Mouse (Mus musculus) NIH3T3 (cell line): ENCODE data around the gene Ndufb4.
"Not testable (repeated sequence)": the region's sequence is repeated elsewhere in the genome, so short reads cannot be mapped to it uniquely, and the experiment has no call there.

ENCODE experiments used
- DNase-seq: peaks from one replicate; pipeline ENCODE4 v3.0.0-alpha.2; 2012; ENCODE audit warnings: low read depth

The Ndufb4 gene

GRCm38 (mm10) chr16:37677586-37677985 is 23.3 kb upstream of the Ndufb4 start:
- no peak for DNase-seq

DNA sequence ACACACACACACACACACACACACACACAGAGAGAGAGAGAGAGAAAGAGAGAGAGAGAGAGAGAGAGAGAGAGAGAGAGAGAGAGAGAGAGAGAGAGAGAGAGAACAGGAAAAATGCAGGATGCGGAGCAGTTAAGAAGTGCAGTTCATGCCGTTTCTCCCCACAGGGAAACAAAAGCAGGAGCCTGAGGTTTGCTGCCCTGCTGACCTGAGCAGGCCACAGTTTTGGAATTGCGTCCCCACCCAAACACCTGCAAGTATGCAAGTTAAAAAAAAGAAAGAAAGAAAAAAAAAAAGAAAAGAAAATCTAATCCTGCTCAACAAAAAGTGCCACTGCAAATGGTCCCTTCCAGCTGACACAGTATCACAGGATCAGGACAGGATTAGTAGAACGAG is 22.4 kb upstream of the Ndufb4 start:
- DNase-seq, result no peak

DNA sequence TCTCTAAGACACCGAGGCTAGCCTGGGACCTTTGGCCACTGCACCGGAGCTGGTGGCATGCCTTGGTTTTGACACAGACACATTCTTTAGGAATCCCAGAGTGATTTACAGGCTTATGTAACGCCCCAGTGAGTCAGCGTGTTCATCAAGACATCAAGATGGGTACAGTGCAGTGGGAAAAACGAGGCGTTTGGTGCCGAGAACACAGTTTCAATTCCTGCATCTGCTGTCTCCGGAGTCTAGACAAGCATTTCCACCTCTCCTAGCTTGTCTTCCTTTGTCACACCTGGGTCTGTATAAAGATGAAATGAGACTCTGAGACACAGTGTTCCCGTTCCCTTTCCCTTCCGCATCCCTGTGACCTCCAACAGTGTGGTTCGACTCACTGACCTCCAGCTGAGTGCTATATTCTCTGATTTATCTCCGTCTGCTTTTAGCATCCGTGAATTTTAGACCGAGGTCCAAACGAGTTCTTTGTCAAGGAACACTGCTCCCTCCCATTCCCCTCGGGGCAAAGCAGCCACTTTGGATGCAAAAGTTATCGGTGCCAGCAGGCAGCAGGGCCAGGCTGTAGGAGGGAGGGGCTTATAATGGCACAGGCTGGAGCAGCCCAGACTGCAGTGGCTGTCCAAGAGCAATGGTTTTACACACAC is 21.9 kb upstream of the Ndufb4 start:
- peak; percentile 70 for DNase-seq

DNA sequence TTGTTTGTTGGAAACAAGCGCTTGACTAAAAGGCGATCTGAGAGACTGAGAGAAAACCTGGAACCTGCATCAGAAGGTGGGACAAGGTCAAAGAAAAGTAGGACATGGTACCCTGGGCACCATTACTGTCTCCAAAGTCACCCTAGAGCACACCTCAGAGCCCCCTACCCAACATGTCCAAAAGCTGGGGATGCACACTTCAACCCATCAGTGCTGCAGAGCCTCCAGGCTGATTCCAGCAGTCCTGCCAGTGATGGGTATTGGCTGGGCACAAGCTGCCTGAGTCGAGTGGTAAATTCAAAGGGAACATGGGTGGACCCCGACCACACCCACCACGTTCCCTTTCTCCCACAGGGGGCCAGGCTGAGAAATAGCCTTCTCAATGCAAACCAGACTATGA is 21.1 kb upstream of the Ndufb4 start:
- no peak for DNase-seq

GRCm38 (mm10) chr16:37670666-37671283 is 16.5 kb upstream of the Ndufb4 start:
- DNase-seq, result no peak

- no peak for DNase-seq
Observed at GRCm38 (mm10) chr16:37665394-37665935, 11.2 kb upstream of the Ndufb4 start.

DNA sequence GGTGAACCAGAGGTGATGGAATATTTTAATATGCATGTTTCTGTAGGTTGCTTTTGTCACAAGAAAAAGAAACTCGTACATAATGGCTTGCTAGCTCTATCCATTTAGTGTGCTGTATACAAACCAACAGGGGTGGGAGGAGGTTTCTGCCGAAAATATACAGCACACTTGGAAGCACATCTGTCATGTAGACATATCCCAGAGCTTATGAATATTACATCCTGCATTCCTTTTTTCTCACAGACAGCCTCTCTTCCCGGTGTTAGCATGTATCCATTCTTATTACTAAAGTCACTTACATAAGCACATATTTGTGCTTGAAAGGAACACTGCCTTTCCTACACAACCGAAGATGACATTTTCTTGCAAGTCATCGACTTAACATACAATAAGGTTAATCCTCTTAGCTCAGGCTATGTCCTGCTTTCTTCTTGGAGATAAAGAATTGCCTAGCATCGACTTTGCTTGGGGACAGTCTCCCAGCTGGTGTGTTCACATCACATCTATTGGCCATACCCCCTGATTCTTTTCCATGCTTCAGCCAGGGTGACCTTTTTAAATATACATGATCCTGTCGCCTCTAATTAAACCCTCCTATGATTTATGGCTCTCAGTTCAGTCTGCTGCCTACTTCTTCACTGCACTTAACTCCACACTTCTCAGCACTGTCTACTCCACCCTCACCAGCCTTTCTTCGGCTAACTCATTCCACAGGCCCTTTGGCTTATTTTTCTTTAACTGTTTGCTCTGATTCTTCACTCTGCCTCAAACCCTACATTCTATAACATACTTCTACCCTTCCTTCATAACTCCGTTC is 9.6 kb upstream of the Ndufb4 start:
- no peak for DNase-seq

GRCm38 (mm10) chr16:37656796-37657195 is 2.5 kb upstream of the Ndufb4 start:
- DNase-seq, result no peak

GRCm38 (mm10) chr16:37655756-37656347 is 1.6 kb upstream of the Ndufb4 start:
- no peak for DNase-seq

DNA sequence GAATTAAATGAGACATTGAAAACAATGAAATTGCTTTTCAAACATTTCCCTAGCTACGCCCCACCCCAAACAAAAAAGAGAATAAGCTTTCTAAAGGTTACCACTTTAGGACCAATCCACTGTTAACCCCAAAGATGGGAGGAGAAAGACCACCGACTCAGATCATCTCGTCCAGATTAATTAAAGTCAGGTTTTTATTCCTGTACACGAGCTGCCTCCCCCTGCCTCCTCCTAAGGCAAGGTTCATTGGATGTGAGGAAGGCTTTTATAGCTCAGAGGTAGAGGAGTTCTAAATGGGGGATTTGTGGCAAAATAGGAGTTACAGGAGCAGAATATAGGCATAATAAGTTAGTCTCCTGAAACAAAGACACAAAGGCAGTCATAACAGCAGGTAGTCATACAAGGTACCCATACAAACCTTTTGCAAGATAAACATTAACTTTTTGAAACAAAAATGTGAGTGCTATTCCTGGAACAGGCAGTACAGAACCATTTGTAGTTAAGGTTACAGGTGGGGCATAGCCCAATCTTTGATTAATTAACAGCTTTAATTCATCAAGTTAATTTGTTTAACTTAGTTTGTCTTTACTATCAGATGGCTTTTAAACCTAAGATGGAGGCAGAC is 690 bp upstream of the Ndufb4 start:
- no peak for DNase-seq

DNA sequence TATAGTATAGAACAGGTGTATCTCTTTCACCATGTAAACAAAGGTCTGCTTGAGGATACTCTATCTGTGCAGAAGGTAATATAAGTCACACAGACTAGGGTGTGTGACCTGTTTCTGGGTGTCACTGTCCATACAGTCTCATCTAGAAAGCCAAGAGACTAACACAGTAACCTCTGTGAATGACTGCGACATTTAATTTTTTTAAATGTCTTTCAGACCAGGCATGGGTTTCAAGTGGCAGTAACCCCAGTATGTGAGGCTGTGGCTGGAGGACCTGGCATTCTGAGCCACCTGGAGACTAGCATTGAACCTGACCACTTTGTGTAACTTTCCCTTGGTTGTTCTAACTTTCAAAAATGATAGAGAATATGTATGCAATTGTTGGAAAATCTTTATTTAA is 1.2 kb downstream of the Ndufb4 start:
- no peak for DNase-seq

DNA sequence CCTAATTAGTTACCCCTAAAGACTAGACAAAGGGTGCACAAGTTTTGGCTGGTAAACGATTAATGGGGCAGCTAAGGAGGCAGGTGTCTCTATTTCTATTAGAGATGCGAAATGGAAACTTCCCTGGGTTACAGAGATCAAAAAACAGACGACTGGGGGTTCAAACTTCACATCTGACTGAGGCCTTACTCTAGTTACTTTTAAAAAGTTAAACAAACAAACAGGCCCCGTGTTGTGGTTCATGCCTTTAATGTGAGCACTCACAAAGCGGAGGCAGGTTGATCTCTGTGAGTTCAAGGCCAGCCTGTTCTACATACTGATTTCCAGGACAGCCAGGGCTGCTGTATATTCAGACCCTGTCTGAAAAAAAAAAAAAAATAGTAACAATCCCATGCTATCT is 1.6 kb downstream of the Ndufb4 start:
- no peak for DNase-seq

DNA sequence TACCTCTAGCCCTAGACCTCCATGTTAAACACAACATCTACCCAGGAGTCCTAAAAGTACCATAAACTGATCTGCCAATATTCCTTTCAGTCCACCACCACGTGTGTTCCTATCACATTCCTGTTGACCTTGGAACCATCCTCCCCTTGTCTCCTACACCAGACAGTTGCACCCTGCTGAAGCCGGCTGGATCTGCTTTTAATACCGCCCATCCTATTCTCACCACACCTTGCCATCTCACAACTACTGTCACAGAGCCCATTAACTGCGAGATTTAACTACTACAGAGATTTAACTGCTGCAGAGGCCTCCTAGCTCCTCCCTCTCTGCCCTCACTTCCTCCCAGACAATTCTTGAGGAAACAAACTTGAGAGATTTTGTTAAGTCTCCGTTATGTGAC is 2.8 kb downstream of the Ndufb4 start:
- no peak for DNase-seq

GRCm38 (mm10) chr16:37649068-37649467 is 5.2 kb downstream of the Ndufb4 start:
- DNase-seq, result no peak

GRCm38 (mm10) chr16:37647936-37648335 is 6.3 kb downstream of the Ndufb4 start:
- no peak for DNase-seq

GRCm38 (mm10) chr16:37647067-37647466 is 7.2 kb downstream of the Ndufb4 start:
- no peak for DNase-seq

DNA sequence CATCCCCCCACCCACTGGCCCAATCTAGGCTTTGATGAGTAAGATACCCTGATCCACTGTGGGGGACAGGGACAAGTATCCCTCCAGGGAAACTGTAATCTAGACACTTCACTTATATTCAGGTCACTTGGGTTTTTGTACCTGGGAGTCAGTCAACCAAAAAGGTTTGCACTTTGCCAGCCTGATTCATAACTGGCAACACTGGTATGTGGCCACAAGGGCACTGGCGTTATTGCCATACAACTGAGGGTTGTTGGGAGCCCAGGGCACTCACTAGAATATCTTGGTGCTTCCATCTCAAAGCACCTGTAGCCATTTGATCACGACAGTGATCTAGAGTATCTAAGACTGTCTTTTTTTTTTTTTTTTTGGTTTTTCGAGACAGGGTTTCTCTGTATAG is 8.5 kb downstream of the Ndufb4 start:
- no peak for DNase-seq

GRCm38 (mm10) chr16:37645211-37645610 is 9.0 kb downstream of the Ndufb4 start:
- no peak for DNase-seq

DNA sequence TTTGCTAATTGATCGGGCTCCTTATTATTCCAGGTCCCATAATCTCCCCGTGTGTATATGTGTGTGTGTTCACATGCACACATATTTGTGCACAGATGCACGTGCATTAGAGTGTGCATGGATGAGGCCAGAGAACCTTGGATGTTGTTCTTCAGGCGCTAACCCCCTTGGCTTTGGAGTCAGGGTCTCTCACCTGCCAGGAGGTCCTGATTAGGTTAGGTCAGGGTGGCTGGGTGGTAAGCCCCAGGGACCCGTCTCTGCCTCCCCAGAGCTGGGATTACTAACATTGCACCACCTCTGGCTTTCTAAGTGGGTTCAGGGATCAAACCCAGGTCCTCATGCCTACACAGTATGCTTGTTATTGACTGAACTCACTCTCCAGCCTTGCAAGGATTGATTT is 9.8 kb downstream of the Ndufb4 start:
- DNase-seq, result no peak

DNA sequence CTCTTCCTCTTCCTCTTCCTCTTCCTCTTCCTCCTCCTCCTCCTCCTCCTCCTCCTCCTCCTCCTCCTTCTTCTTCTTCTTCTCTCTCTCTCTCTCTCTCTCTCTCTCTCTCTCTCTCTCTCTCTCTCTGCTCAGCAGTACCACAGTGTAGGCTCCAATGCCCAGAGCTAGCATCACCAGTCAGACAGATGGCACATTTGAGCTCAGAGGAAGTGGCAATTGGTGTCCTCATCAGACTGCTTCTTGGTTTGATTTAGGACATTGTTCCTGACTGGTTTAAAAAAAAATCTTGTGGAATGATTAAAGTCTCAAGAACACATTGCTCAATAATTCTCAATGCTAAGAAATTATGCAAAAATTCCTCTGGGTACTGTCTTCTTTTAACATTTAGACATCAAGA is 13.7 kb downstream of the Ndufb4 start:
- DNase-seq, result not testable (repeated sequence)

DNA sequence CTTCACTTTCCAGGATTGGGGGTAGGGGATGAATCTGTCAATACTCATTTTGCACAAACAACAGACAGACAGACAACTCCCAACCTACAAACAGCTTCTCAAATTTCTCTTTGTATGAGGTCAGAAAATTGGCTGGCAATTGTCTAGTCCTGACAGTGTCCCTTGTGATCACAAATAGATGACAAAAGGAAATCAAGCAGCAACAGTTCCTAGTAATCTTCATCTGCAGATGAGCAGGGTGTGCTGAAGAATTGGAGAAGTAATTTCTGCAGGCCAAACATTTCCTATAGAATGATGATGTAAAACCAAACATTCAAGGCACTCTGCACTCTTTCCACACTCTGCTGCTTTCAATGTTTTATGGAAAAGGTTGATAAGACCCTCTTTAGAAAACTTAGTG is 16.5 kb downstream of the Ndufb4 start:
- DNase-seq, result no peak

DNA sequence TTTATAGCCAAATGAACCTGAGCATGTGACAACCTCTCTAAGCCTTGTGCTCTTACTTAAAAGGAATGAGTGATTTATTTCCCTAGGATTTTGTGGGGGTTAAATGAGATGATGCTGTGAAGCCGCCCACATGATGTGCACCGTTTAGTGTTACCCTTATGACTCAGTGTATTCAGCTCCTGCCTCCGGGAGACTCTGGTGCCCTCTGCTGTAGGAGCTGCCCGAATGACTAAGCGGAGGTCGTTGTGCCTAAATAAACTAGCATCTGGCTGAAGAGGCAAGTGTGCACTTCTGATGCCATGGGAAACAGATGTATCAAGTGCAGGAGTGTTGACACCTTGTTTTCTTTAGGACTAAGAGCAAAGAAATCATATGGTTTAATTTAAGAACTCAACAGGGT is 18.1 kb downstream of the Ndufb4 start:
- peak; percentile 82 for DNase-seq
